Mouse (Mus musculus): ENCODE results near the gene Orc2.

The Orc2 gene

GRCm38 (mm10) chr1:58423371-58424248 is 81.3 kb downstream of the Orc2 start, which contains the start of gene Clk1:
Gene Clk1, minus strand, starts transcription at chr1:58424066.
- peak; percentile 93 for DNase-seq (ENCODE audit: low spot score)

GRCm38 (mm10) chr1:58422879-58423278 is 82.0 kb downstream of the Orc2 start:
- DNase-seq (ENCODE audit: low spot score), result no peak

GRCm38 (mm10) chr1:58420961-58421360 is 83.9 kb downstream of the Orc2 start:
- DNase-seq (ENCODE audit: low spot score), result no peak

- no peak for DNase-seq (ENCODE audit: low spot score)
Observed at GRCm38 (mm10) chr1:58420032-58420431, 84.9 kb downstream of the Orc2 start.

GRCm38 (mm10) chr1:58416048-58416447 is 88.9 kb downstream of the Orc2 start:
- no peak for DNase-seq (ENCODE audit: low spot score)

GRCm38 (mm10) chr1:58415442-58415841 is 89.5 kb downstream of the Orc2 start:
- no peak for DNase-seq (ENCODE audit: low spot score)
